Mouse (Mus musculus): ENCODE data around the gene Olfr141. TPM values are rescaled to one million over a fixed set of nuclear protein-coding genes. Genes with fewer than 3 reads are reported as not detected.

Olfr141 gene
- polyA plus RNA-seq (2014; fragmentation: Illumina TruSeq; extraction: RNeasy Lipid Tissue Mini Kit (QIAGEN cat#74804)) = not detected

DNA sequence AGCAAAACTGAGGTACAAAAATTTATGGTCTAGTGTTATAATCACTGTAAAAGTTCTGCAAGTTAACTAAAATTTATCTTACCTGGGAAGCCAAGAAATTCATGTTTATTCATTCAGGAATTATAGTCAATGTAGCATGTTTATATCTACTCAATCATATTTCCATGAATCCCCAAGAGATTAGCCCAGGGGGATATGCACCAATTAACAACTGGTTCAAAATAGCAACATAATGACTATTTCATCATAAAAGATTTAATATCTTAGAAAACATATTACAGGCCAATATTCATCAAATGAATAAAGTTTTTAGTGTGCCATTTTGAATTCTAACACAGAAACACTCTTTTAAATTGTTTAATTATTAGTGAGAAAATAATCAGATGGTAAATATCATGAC lies at the start of gene Olfr141:
TSS of gene Olfr141 (minus strand) at position 101 of the 400 bp plus-strand sequence.

DNA sequence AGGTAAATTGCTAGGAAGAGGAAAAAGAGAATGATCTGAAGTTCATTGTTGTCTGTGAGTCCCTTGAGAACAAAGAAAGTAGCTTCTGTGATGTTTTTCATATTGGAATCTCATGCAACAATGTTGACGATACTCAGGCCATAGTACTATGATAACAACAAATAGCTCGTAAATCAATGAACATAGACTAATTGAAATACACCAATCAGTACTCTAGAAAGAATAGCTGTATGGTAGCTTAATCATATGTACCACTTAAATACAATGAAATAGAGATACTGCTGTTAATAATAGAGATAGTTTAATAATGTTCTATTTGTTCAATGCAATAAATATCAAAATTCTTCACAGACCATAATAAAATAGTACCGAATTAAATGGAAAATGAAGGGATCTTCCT lies 41.8 kb upstream of the Olfr141 start, which contains the start of gene Olfr1095:
TSS of gene Olfr1095 (minus strand) at position 101 of the 400 bp plus-strand sequence.

GRCm38 (mm10) chr2:86824363-86824762 lies 14.5 kb upstream of the Olfr141 start, which contains the start of gene Olfr1094:
Gene Olfr1094 (plus strand): TSS chr2:86824663.

DNA sequence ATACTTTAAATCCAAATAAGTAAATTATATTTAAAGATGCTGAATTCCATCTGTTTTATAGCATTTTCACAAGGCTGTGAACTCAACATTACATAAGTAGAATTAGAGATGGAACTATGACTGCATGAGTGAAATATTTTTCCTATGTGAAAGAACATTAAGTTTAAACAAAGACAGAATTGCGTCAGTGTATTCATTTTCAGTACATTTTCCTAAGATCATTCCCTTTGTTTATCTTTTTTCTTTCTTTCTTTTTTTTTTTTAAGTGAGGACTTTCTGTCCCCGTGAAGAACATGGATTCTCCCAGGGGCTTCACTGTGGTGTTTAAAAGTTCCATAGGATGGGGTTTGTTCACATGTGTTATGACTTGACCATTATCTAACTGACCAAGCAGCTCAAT lies 27.6 kb downstream of the Olfr141 start, which contains the start of gene Olfr1093:
TSS of gene Olfr1093 (plus strand) at position 301 of the 400 bp plus-strand sequence.

GRCm38 (mm10) chr2:86758893-86759292 lies 50.9 kb downstream of the Olfr141 start, which contains the start of gene Olfr1090:
Gene Olfr1090 (minus strand): TSS chr2:86758993.

Other genes starting within 250 kb of the Olfr141 start
- gene Olfr1082, start 211.1 kb downstream of the Olfr141 start, polyA plus RNA-seq (2014; fragmentation: Illumina TruSeq; extraction: RNeasy Lipid Tissue Mini Kit (QIAGEN cat#74804)) = not detected
- not detected for gene Olfr1084, start 170.3 kb downstream of the Olfr141 start, polyA plus RNA-seq (2014; fragmentation: Illumina TruSeq; extraction: RNeasy Lipid Tissue Mini Kit (QIAGEN cat#74804))
- not detected for gene Olfr1085, start 148.0 kb downstream of the Olfr141 start, polyA plus RNA-seq (2014; fragmentation: Illumina TruSeq; extraction: RNeasy Lipid Tissue Mini Kit (QIAGEN cat#74804))
- not detected for gene Olfr1086, start 129.9 kb downstream of the Olfr141 start, polyA plus RNA-seq (2014; fragmentation: Illumina TruSeq; extraction: RNeasy Lipid Tissue Mini Kit (QIAGEN cat#74804))
- gene Olfr1087, start 111.6 kb downstream of the Olfr141 start, polyA plus RNA-seq (2014; fragmentation: Illumina TruSeq; extraction: RNeasy Lipid Tissue Mini Kit (QIAGEN cat#74804)) = not detected
- not detected for gene Olfr1089, start 76.3 kb downstream of the Olfr141 start, polyA plus RNA-seq (2014; fragmentation: Illumina TruSeq; extraction: RNeasy Lipid Tissue Mini Kit (QIAGEN cat#74804))
- gene Olfr1090, start 51.0 kb downstream of the Olfr141 start, polyA plus RNA-seq (2014; fragmentation: Illumina TruSeq; extraction: RNeasy Lipid Tissue Mini Kit (QIAGEN cat#74804)) = not detected
- not detected for gene Olfr1093, start 27.5 kb downstream of the Olfr141 start, polyA plus RNA-seq (2014; fragmentation: Illumina TruSeq; extraction: RNeasy Lipid Tissue Mini Kit (QIAGEN cat#74804))
- not detected for gene Olfr1094, start 14.6 kb upstream of the Olfr141 start, polyA plus RNA-seq (2014; fragmentation: Illumina TruSeq; extraction: RNeasy Lipid Tissue Mini Kit (QIAGEN cat#74804))
- not detected for gene Olfr1095, start 41.7 kb upstream of the Olfr141 start, polyA plus RNA-seq (2014; fragmentation: Illumina TruSeq; extraction: RNeasy Lipid Tissue Mini Kit (QIAGEN cat#74804))
- not detected for gene Gm13723, start 64.8 kb upstream of the Olfr141 start, polyA plus RNA-seq (2014; fragmentation: Illumina TruSeq; extraction: RNeasy Lipid Tissue Mini Kit (QIAGEN cat#74804))
- gene Olfr1097, start 82.2 kb upstream of the Olfr141 start, polyA plus RNA-seq (2014; fragmentation: Illumina TruSeq; extraction: RNeasy Lipid Tissue Mini Kit (QIAGEN cat#74804)) = not detected
- gene Olfr1098, start 114.5 kb upstream of the Olfr141 start, polyA plus RNA-seq (2014; fragmentation: Illumina TruSeq; extraction: RNeasy Lipid Tissue Mini Kit (QIAGEN cat#74804)) = not detected
- not detected for gene Olfr1099, start 150.7 kb upstream of the Olfr141 start, polyA plus RNA-seq (2014; fragmentation: Illumina TruSeq; extraction: RNeasy Lipid Tissue Mini Kit (QIAGEN cat#74804))
- gene Olfr1100, start 169.9 kb upstream of the Olfr141 start, polyA plus RNA-seq (2014; fragmentation: Illumina TruSeq; extraction: RNeasy Lipid Tissue Mini Kit (QIAGEN cat#74804)) = not detected
- gene Olfr1101, start 181.2 kb upstream of the Olfr141 start, polyA plus RNA-seq (2014; fragmentation: Illumina TruSeq; extraction: RNeasy Lipid Tissue Mini Kit (QIAGEN cat#74804)) = not detected
- gene Olfr1102, start 188.4 kb upstream of the Olfr141 start, polyA plus RNA-seq (2014; fragmentation: Illumina TruSeq; extraction: RNeasy Lipid Tissue Mini Kit (QIAGEN cat#74804)) = not detected
- 0.54 TPM for gene Olfr1104, start 217.1 kb upstream of the Olfr141 start, polyA plus RNA-seq (2014; fragmentation: Illumina TruSeq; extraction: RNeasy Lipid Tissue Mini Kit (QIAGEN cat#74804))
- gene Olfr1105, start 226.5 kb upstream of the Olfr141 start, polyA plus RNA-seq (2014; fragmentation: Illumina TruSeq; extraction: RNeasy Lipid Tissue Mini Kit (QIAGEN cat#74804)) = not detected
- not detected for gene Olfr1106, start 242.3 kb upstream of the Olfr141 start, polyA plus RNA-seq (2014; fragmentation: Illumina TruSeq; extraction: RNeasy Lipid Tissue Mini Kit (QIAGEN cat#74804))